Mouse (Mus musculus): ENCODE results near the gene Ppargc1a.

Gene Ppargc1a

DNA sequence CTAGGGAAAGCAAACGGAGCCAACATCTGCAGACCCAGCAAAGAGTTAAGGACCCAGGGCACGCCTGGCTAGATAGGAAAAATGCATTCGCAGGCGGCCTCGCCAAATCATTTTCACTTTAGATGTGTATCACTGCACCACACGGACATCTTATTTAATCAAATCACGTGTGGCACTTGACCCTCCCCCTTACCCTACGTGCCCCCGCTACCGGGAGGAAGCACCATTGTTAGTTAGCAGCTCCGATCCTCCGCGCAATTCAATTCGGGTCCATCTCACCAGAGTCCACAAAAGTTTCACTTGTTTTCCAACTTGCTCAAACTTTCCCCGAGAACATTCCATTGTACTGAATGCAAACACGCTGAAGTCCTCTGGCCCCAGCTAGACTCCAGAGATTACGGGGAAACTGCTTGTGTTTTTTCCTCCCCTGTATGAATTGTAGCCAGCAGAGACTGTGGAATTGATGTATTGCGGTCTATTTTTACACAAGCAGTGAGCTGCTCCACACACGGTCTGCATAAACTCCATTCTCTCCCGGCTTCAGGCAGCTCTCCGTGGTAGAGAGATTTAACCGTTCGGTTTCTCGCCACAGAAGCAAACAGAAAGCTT, 14.9 kb downstream of the Ppargc1a start:
- peak; percentile 49 for DNase-seq (ENCODE audit: low spot score)

- DNase-seq (ENCODE audit: low spot score), result no peak
Measured at GRCm38 (mm10) chr5:51551852-51552482, 15.6 kb downstream of the Ppargc1a start.

DNA sequence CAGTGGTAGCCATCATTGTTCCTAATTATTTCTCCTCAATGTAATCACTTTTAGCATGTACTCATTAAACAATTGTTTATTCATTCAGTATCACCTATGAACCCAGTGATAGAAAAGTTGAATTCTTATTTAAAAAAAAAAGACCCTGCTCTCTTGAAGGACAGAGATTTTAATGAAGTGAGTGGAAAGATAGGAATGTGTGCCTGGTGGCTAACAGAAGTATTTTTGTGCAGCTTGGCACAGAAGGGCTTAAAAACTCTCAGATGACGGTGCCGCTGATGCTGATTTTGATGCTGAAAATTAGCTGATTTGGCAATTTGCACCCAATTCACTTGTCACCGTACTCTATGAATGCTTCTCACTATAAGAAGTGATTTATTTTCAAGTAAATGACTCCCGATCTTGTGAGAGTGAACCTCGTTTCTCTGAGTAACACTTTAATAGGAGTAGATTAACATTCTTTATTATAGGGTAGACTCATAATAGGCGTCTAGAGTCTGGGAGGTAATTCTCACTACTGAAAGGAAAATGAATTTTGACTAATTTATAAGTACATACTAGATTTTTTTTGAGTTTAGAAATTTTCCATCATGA, 20.0 kb downstream of the Ppargc1a start:
- DNase-seq (ENCODE audit: low spot score), result no peak

GRCm38 (mm10) chr5:51546817-51547216, 20.7 kb downstream of the Ppargc1a start:
- no peak for DNase-seq (ENCODE audit: low spot score)

- no peak for DNase-seq (ENCODE audit: low spot score)
Measured at GRCm38 (mm10) chr5:51545133-51546049, 22.1 kb downstream of the Ppargc1a start.

GRCm38 (mm10) chr5:51544141-51544735, 23.3 kb downstream of the Ppargc1a start:
- DNase-seq (ENCODE audit: low spot score), result no peak

- DNase-seq (ENCODE audit: low spot score), result no peak
Measured at GRCm38 (mm10) chr5:51541557-51541956, 26.0 kb downstream of the Ppargc1a start.

GRCm38 (mm10) chr5:51540816-51541215, 26.7 kb downstream of the Ppargc1a start:
- DNase-seq (ENCODE audit: low spot score), result no peak

GRCm38 (mm10) chr5:51539563-51539962, 28.0 kb downstream of the Ppargc1a start:
- no peak for DNase-seq (ENCODE audit: low spot score)

GRCm38 (mm10) chr5:51538319-51538718, 29.2 kb downstream of the Ppargc1a start:
- DNase-seq (ENCODE audit: low spot score), result no peak

- DNase-seq (ENCODE audit: low spot score), result no peak
Measured at GRCm38 (mm10) chr5:51537646-51538030, 29.9 kb downstream of the Ppargc1a start.

DNA sequence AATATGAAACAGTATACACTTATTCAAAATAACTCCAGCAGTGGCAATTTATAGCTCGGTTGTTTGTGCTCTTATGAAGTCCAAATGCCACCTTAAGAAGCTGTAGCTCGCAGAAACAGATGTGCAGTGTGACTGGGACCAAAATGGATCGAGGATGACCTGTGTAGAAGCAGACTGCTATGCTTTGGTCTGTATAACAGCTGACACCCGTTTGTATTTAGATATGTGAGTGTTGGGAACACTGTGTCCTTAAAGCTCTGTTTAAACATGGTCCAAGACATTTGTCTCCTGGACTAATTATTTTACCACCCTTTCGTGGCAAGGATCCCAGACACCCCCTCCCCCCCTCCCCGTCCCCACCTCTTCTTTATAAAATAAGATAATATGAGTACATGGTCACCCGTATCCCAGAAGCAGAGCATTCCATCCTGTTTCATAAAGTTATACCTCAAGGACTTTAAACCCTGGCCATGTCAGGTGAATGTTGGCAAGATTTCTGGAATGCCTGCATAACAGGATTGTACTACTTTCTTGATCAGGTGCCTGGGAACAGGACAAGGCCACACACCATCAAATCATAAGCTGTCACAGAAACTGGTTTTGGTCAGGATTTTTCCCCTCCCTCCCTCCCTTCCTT, 30.4 kb downstream of the Ppargc1a start:
- no peak for DNase-seq (ENCODE audit: low spot score)

- DNase-seq (ENCODE audit: low spot score), result no peak
Measured at GRCm38 (mm10) chr5:51534456-51534855, 33.1 kb downstream of the Ppargc1a start.

DNA sequence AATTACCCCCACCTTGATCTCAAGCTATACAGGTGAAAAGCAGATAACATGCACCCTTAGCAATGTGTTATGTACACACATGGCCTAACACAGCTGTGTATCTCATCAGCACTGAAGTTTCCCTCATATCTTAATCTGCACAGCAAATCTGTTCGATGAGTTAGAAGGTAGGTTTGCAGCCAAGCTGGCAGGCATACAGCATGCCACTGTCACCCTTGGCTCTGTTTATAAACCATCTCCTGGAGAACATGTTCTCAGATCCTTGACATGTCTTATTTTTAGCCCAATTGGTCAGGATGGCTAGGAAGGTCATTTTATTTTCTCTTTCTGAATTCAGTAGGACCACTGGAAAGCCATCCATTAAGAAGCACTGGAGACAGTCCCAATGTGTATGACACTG, 36.2 kb downstream of the Ppargc1a start:
- no peak for DNase-seq (ENCODE audit: low spot score)

DNA sequence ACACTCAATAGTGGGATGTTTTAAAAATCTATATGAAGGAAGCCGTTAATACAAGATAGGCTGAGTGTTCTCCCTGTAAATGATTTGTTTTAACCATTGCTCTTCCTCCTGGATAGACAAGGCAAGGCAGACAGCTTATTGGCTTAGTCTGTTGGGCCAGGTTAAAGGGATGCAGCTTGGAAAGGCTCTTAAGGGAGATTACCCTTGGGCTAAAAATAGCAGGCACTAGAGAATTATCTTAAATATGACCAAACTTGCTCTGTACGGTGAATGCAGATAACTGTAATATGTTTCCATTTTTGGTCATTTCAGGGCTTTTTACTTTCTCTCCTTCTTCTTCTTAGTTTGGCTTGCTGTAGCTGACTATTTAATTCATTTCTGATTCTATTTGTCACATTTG, 38.1 kb downstream of the Ppargc1a start:
- no peak for DNase-seq (ENCODE audit: low spot score)

- no peak for DNase-seq (ENCODE audit: low spot score)
Measured at GRCm38 (mm10) chr5:51528165-51528498, 39.4 kb downstream of the Ppargc1a start.

DNA sequence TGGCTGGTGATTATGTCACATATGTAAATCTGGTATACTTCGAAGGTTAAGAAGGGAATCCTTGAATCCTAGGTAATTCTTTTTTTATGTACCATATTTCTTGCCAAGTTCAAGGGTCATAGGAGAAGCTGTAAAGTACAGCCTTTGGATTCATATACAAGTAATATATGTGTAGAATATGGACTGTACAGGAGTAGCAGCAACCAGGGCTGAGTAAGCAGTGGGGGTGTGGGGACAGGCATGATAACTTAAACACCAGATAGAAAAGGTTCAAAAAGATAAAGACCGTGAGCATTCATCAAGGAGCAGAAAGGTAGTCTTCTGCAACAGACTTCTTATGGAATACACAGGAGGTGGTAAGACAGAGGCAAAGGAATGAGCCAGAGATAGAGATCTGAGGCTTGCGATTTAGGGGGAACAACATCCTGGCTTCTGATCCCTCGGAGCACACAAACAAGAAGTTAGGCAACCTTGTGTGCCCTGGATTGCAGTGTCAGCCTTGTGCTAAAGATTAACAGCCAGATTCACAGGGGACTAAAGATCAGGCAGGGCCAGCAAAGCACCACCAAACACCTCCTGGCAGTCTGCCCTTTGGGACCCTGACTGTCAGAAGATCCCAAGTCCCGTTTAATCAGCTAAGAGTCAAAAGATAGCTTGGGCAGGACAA, 39.9 kb downstream of the Ppargc1a start:
- no peak for DNase-seq (ENCODE audit: low spot score)

DNA sequence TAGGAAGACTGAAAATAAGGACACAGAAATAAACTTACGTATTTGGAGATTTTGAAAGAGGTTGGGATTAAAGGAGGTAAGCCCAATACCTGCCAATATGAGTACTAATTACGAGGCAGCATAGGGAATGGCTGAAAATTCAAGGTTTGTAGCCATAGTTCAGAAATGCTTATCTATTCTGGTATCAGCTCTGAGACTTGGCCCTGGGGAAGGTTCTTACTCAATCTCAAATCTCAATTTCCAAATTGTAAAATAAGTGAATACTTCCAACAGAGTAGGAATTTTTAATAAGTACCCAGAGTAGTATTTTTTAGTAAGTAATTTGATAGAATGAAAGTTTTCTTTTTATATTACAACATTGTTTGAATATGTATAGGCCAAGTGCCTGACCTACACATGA, 41.7 kb downstream of the Ppargc1a start:
- no peak for DNase-seq (ENCODE audit: low spot score)

DNA sequence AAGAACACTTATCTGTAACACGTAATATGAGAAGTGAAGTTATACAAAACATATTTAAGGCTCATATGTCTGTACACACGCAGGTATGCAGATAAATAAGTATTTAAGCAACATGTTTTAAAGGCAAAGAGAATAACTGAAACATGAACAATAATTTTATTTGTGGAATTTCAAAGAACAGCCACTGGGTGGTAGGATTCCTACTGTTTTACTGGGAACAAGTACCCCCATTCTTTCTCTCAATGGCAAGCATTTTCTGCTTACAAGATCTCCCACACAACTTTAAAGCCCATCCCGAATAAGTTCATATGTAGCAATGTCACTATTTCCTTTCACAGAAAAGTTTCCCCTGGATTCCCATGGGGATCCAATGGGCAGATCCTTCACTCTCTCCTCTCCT, 46.7 kb downstream of the Ppargc1a start:
- DNase-seq (ENCODE audit: low spot score), result no peak

DNA sequence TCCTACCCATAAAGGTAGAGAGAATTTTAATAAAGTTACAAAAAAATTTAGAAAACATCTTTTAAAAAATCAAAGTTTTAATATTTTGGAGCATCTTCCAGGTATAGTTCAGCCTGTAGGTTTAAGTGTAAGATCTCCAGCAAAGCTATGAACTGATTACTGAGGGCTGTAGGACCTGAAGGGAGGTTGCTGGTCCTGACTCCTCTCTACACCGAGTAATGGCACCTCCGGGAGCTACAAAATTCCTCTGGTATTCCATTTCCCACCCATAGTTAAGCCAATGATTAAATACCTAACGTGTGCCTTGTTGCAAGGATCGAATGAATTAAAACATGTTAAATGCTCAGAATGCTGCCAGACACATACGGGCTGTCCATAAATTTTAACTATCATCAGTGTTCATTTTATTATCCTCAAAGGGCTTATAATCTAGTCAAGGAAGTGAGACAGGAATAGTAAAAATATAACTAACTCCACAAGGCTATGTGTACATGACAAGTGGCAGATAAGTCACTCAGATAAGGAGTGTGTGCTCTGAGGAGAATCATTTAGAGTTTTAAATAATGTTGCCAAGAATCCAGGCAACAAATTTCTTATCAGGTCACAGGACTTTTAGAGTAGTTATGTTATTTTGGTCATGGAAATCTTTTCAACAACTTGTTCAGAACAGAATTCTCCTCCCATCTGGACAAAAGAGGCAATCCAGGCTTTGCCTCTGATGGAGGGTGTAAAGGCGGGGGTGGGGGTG, 49.9 kb downstream of the Ppargc1a start:
- no peak for DNase-seq (ENCODE audit: low spot score)

DNA sequence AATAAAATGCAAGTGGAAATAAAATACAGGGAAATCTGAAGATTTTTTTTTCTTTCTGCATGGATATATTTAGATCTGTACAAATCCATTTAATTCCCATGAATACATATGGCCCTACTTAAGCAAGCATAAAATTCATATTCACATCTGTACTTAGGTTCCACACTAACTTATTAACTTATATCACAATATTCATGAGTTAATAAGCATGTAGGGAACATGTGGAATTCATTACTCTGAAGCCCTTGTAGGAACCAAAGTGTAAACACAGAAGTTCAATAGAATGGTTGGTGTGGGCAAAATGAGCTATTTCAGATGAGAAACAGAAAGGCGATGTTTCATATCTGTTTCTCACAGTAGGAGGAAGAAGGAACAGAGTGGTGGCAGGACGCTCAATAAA, 62.9 kb downstream of the Ppargc1a start:
- DNase-seq (ENCODE audit: low spot score), result no peak

Data from ovary, postnatal 36 days (tissue).